Mouse (Mus musculus) right cerebral cortex, postnatal 4 days (tissue): ENCODE data around the gene Pth2r.

Experiments used
- DNase-seq: peaks from one replicate; pipeline ENCODE4 v3.0.0-alpha.2; 2022

The Pth2r gene

GRCm38 (mm10) chr1:65281756-65282155, at the start of gene Pth2r:
Pth2r (plus strand) TSS chr1:65282056.
- no peak for DNase-seq

- DNase-seq = no peak
Observed at GRCm38 (mm10) chr1:65237712-65238111, 44.1 kb upstream of the Pth2r start.

GRCm38 (mm10) chr1:65245637-65246036, 36.2 kb upstream of the Pth2r start:
- DNase-seq = no peak

- no peak for DNase-seq
Observed at GRCm38 (mm10) chr1:65280461-65280860, 1.4 kb upstream of the Pth2r start.

- peak; percentile 35 for DNase-seq
Observed at GRCm38 (mm10) chr1:65282766-65283165, 910 bp downstream of the Pth2r start.

- DNase-seq = no peak
Observed at GRCm38 (mm10) chr1:65308476-65308875, 26.6 kb downstream of the Pth2r start.

GRCm38 (mm10) chr1:65311214-65311933, 29.5 kb downstream of the Pth2r start:
- peak; percentile 15 for DNase-seq

- DNase-seq = peak; percentile 49
Observed at GRCm38 (mm10) chr1:65312118-65312517, 30.3 kb downstream of the Pth2r start.

- DNase-seq = no peak
Observed at GRCm38 (mm10) chr1:65312896-65313295, 31.0 kb downstream of the Pth2r start.

GRCm38 (mm10) chr1:65314054-65315021, 32.5 kb downstream of the Pth2r start:
- no peak for DNase-seq

- DNase-seq = no peak
Observed at GRCm38 (mm10) chr1:65315022-65315407, 33.2 kb downstream of the Pth2r start.

GRCm38 (mm10) chr1:65334026-65334425, 52.2 kb downstream of the Pth2r start:
- no peak for DNase-seq

GRCm38 (mm10) chr1:65337768-65338167, 55.9 kb downstream of the Pth2r start:
- DNase-seq = no peak

- DNase-seq = no peak
Observed at GRCm38 (mm10) chr1:65340240-65340639, 58.4 kb downstream of the Pth2r start.

- DNase-seq = no peak
Observed at GRCm38 (mm10) chr1:65352979-65353378, 71.1 kb downstream of the Pth2r start.

- DNase-seq = no peak
Observed at GRCm38 (mm10) chr1:65354153-65354552, 72.3 kb downstream of the Pth2r start.

GRCm38 (mm10) chr1:65388328-65388727, 106.5 kb downstream of the Pth2r start:
- peak; percentile 24 for DNase-seq

GRCm38 (mm10) chr1:65389621-65390020, 107.8 kb downstream of the Pth2r start:
- DNase-seq = no peak

- DNase-seq = no peak
Observed at GRCm38 (mm10) chr1:65407441-65407840, 125.6 kb downstream of the Pth2r start.

GRCm38 (mm10) chr1:65420909-65421308, 139.1 kb downstream of the Pth2r start:
- DNase-seq = no peak

- DNase-seq = no peak
Observed at GRCm38 (mm10) chr1:65422501-65423010, 140.7 kb downstream of the Pth2r start.
